Mouse (Mus musculus): ENCODE results near the gene Gm17174. TPM values are rescaled to one million over a fixed set of nuclear protein-coding genes. Genes with fewer than 3 reads are reported as not detected.
"Not testable (repeated sequence)": the region's sequence is repeated elsewhere in the genome, so short reads cannot be mapped to it uniquely, and the experiment has no call there.

Gm17174 gene
- not detected in 2 replicates for polyA plus RNA-seq (2014; fragmentation: Nextera tagmentation; extraction: Ambion mirVana)

DNA sequence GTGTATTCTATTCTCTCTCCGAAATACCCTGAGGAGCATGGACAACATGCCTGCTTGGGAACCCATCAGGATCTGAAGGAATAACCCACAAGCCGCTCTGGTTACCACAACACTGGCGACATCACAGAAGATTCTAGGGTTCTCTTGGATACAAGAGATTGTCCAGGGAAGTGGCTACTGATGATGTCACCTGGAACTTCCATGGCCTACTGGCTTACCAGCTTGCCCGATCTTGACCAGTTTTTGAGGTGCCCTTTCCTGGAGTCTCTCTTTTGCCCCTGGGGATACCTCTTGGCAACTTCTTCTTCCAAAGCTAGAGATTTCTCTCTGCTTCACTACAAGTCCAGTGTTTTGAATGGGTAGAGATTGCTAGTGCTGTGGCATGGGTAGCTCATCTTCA is at the start of gene Gm17174:
Gm17174 (minus strand) TSS at position 101 of the 400 bp plus-strand sequence.
- not testable (repeated sequence) for ATAC-seq (replicated peaks; ENCODE audit: insufficient number of reproducible peaks, low FRiP score, low TSS enrichment, low read depth)
- 89% methylated on average over 4 of the region's 4 CpGs for WGBS

GRCm38 (mm10) chr14:51635566-51635965 is 43.6 kb upstream of the Gm17174 start, which contains the start of gene Gm4181:
Gm4181 (minus strand) TSS chr14:51635666.
- H3K36me3 ChIP-seq (replicated peaks; ENCODE audit: control insufficient read depth, insufficient read depth, low read depth, low read length); H3K27me3 ChIP-seq (ENCODE audit: control insufficient read depth, insufficient read depth, low read length); H3K9me3 ChIP-seq (replicated peaks; ENCODE audit: control insufficient read depth, low read length); DNase-seq (ENCODE audit: low spot score); H3K4me2 ChIP-seq (ENCODE audit: low read depth, low read length); H3K4me1 ChIP-seq (ENCODE audit: control insufficient read depth, insufficient read depth, low read length); H3K27ac ChIP-seq (replicated peaks; ENCODE audit: low read depth, low read length); H3K4me3 ChIP-seq (ENCODE audit: low read depth, low read length); ATAC-seq (replicated peaks; ENCODE audit: insufficient number of reproducible peaks, low FRiP score, low TSS enrichment, low read depth); H3K9ac ChIP-seq (replicated peaks; ENCODE audit: low read length): not testable (repeated sequence)
- 67% methylated on average over 1 of the region's 1 CpGs for WGBS

More for the DNA sequence above, at the start of gene Gm17174:
- not testable (repeated sequence) for H3K4me1 ChIP-seq (ENCODE audit: control insufficient read depth, insufficient read depth, low read length); H3K9me3 ChIP-seq (replicated peaks; ENCODE audit: control insufficient read depth, low read length); DNase-seq (ENCODE audit: low spot score); H3K27ac ChIP-seq (replicated peaks; ENCODE audit: low read depth, low read length); H3K36me3 ChIP-seq (replicated peaks; ENCODE audit: control insufficient read depth, insufficient read depth, low read depth, low read length); H3K4me3 ChIP-seq (ENCODE audit: low read depth, low read length); H3K9ac ChIP-seq (replicated peaks; ENCODE audit: low read length); H3K27me3 ChIP-seq (ENCODE audit: control insufficient read depth, insufficient read depth, low read length); H3K4me2 ChIP-seq (ENCODE audit: low read depth, low read length)

GRCm38 (mm10) chr14:51632426-51632825 is 40.5 kb upstream of the Gm17174 start:
- not testable (repeated sequence) for DNase-seq (ENCODE audit: low spot score); H3K36me3 ChIP-seq (replicated peaks; ENCODE audit: control insufficient read depth, insufficient read depth, low read depth, low read length); H3K4me2 ChIP-seq (ENCODE audit: low read depth, low read length); H3K27me3 ChIP-seq (ENCODE audit: control insufficient read depth, insufficient read depth, low read length); H3K9ac ChIP-seq (replicated peaks; ENCODE audit: low read length); H3K27ac ChIP-seq (replicated peaks; ENCODE audit: low read depth, low read length); H3K4me1 ChIP-seq (ENCODE audit: control insufficient read depth, insufficient read depth, low read length); H3K9me3 ChIP-seq (replicated peaks; ENCODE audit: control insufficient read depth, low read length); ATAC-seq (replicated peaks; ENCODE audit: insufficient number of reproducible peaks, low FRiP score, low TSS enrichment, low read depth); H3K4me3 ChIP-seq (ENCODE audit: low read depth, low read length)
- 95% methylated on average over 1 of the region's 1 CpGs for WGBS

- no peaks in the 10 kb centered on the region for H3K27me3 ChIP-seq (ENCODE audit: control insufficient read depth, insufficient read depth, low read length)
- no peaks in the 10 kb centered on the region for H3K9me3 ChIP-seq (replicated peaks; ENCODE audit: control insufficient read depth, low read length)
- no peaks in the 10 kb centered on the region for H3K36me3 ChIP-seq (replicated peaks; ENCODE audit: control insufficient read depth, insufficient read depth, low read depth, low read length)
- H3K4me2 ChIP-seq (ENCODE audit: low read depth, low read length), result no peak within 1 kb of the TSS
- H3K27ac ChIP-seq (replicated peaks; ENCODE audit: low read depth, low read length), result no peak within 1 kb of the TSS
- H3K4me1 ChIP-seq (ENCODE audit: control insufficient read depth, insufficient read depth, low read length), result no peaks in the 10 kb centered on the region
- no peak for ATAC-seq (replicated peaks; ENCODE audit: insufficient number of reproducible peaks, low FRiP score, low TSS enrichment, low read depth)
- no peak within 1 kb of the TSS for H3K9ac ChIP-seq (replicated peaks; ENCODE audit: low read length)
- DNase-seq (ENCODE audit: low spot score), result no peak
- WGBS, result 82% methylated on average over 1 of the region's 1 CpGs
- no peak within 1 kb of the TSS for H3K4me3 ChIP-seq (ENCODE audit: low read depth, low read length)
Observed at GRCm38 (mm10) chr14:51611210-51611609, 19.3 kb upstream of the Gm17174 start, which contains the start of gene Gm17078. Gm17078 (minus strand) TSS chr14:51611310.

DNA sequence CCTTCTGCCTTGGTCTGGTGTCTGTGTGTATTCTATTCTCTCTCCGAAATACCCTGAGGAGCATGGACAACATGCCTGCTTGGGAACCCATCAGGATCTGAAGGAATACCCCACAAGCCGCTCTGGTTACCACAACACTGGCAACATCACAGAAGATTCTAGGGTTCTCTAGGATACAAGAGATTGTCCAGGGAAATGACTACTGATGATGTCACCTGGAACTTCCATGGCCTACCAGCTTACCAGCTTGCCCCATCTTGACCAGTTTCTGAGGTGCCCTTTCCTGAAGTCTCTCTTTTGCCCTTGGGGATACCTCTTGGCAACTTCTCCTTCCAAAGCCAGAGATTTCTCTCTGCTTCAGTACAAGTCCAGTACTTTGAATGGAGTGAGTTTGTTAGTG is 18.0 kb downstream of the Gm17174 start, which contains the start of gene Gm17175:
Gm17175 (minus strand) TSS at position 101 of the 400 bp plus-strand sequence.
- H3K4me2 ChIP-seq (ENCODE audit: low read depth, low read length); DNase-seq (ENCODE audit: low spot score); H3K9ac ChIP-seq (replicated peaks; ENCODE audit: low read length); H3K4me1 ChIP-seq (ENCODE audit: control insufficient read depth, insufficient read depth, low read length); H3K9me3 ChIP-seq (replicated peaks; ENCODE audit: control insufficient read depth, low read length); H3K4me3 ChIP-seq (ENCODE audit: low read depth, low read length); H3K27ac ChIP-seq (replicated peaks; ENCODE audit: low read depth, low read length); ATAC-seq (replicated peaks; ENCODE audit: insufficient number of reproducible peaks, low FRiP score, low TSS enrichment, low read depth); H3K36me3 ChIP-seq (replicated peaks; ENCODE audit: control insufficient read depth, insufficient read depth, low read depth, low read length); H3K27me3 ChIP-seq (ENCODE audit: control insufficient read depth, insufficient read depth, low read length): not testable (repeated sequence)
- WGBS, result 90% methylated on average over 2 of the region's 2 CpGs

DNA sequence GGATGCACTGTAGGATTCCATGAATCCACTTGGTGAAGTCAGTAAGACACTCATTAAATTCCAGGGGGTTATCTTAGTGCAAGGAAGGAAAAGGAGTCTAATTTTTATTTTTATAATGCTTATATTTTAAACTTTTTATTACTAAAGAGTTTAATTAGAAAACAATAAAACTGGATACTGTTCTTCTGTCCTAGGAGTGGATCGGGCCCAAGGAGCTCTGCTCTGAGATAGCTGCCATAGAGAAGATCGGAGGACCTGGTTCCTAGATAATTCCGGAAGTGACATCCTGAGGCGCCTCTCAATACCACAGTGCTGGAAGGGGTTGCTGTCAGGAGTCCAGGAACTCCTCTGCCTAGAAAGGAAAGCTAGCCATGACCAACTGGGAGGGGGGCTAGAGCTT is 39.4 kb downstream of the Gm17174 start, which contains the start of gene Gm5622:
Gm5622 (plus strand) TSS at position 301 of the 400 bp plus-strand sequence.
- no peaks in the 10 kb centered on the region for H3K27me3 ChIP-seq (ENCODE audit: control insufficient read depth, insufficient read depth, low read length)
- no peak within 1 kb of the TSS for H3K4me2 ChIP-seq (ENCODE audit: low read depth, low read length)
- H3K4me3 ChIP-seq (ENCODE audit: low read depth, low read length), result no peak within 1 kb of the TSS
- DNase-seq (ENCODE audit: low spot score) (no peak), ATAC-seq (replicated peaks; ENCODE audit: insufficient number of reproducible peaks, low FRiP score, low TSS enrichment, low read depth) (no peak)
- H3K27ac ChIP-seq (replicated peaks; ENCODE audit: low read depth, low read length), result no peak within 1 kb of the TSS
- no peaks in the 10 kb centered on the region for H3K4me1 ChIP-seq (ENCODE audit: control insufficient read depth, insufficient read depth, low read length)
- no peaks in the 10 kb centered on the region for H3K9me3 ChIP-seq (replicated peaks; ENCODE audit: control insufficient read depth, low read length)
- no peak within 1 kb of the TSS for H3K9ac ChIP-seq (replicated peaks; ENCODE audit: low read length)
- no peaks in the 10 kb centered on the region for H3K36me3 ChIP-seq (replicated peaks; ENCODE audit: control insufficient read depth, insufficient read depth, low read depth, low read length)
- 86% methylated on average over 4 of the region's 4 CpGs for WGBS

Other genes starting within 250 kb of the Gm17174 start
- not detected in 2 replicates for gene Gm7247, start 230.4 kb downstream of the Gm17174 start, polyA plus RNA-seq (2014; fragmentation: Nextera tagmentation; extraction: Ambion mirVana)
- not detected in 2 replicates for gene Vmn2r88, start 181.3 kb downstream of the Gm17174 start, polyA plus RNA-seq (2014; fragmentation: Nextera tagmentation; extraction: Ambion mirVana)
- gene Vmn2r89, start 140.3 kb downstream of the Gm17174 start, polyA plus RNA-seq (2014; fragmentation: Nextera tagmentation; extraction: Ambion mirVana), result not detected in 2 replicates
- gene Gm5622, start 39.3 kb downstream of the Gm17174 start, polyA plus RNA-seq (2014; fragmentation: Nextera tagmentation; extraction: Ambion mirVana), result not detected in 2 replicates
- gene Gm17175, start 18.1 kb downstream of the Gm17174 start, polyA plus RNA-seq (2014; fragmentation: Nextera tagmentation; extraction: Ambion mirVana), result not detected in 2 replicates
- gene Gm17078, start 19.2 kb upstream of the Gm17174 start, polyA plus RNA-seq (2014; fragmentation: Nextera tagmentation; extraction: Ambion mirVana), result not detected in 2 replicates
- gene Gm4181, start 43.5 kb upstream of the Gm17174 start, polyA plus RNA-seq (2014; fragmentation: Nextera tagmentation; extraction: Ambion mirVana), result not detected in 2 replicates
- not detected in 2 replicates for gene Gm17079, start 103.3 kb upstream of the Gm17174 start, polyA plus RNA-seq (2014; fragmentation: Nextera tagmentation; extraction: Ambion mirVana)
- not detected in 2 replicates for gene Gm5800, start 125.0 kb upstream of the Gm17174 start, polyA plus RNA-seq (2014; fragmentation: Nextera tagmentation; extraction: Ambion mirVana)
- not detected in 2 replicates for gene Ang4, start 181.5 kb upstream of the Gm17174 start, polyA plus RNA-seq (2014; fragmentation: Nextera tagmentation; extraction: Ambion mirVana)
- gene AY358078, start 207.9 kb upstream of the Gm17174 start, polyA plus RNA-seq (2014; fragmentation: Nextera tagmentation; extraction: Ambion mirVana), result not detected in 2 replicates